Mouse (Mus musculus) testis, postnatal 14 days (tissue): Measurements from ENCODE around the gene Dnm1.

Source experiments
- DNase-seq: peaks from one replicate; pipeline ENCODE4 v3.0.0; 2021; ENCODE audit warnings: low spot score

Gene Dnm1

DNA sequence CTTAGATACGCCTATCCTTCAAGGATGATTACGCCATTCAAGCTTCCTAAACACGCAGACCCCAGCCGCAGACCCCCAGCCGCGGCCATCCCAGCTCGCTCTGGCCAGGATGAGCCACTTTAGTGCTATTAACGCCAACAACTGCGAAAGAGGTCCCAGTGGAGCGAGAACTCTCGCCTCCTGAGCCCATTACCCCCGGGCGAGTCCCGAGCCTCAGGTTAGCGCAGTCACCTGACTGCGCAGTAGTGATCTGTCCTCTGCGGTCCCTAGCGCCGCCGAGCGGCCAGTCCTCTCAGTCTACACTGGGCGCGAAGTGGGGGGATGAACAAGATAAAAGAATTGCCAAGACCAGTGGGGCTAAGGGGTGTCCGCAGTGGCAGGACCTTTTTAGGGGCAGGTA, 8.3 kb upstream of the Dnm1 start:
- DNase-seq: peak; percentile 56

DNA sequence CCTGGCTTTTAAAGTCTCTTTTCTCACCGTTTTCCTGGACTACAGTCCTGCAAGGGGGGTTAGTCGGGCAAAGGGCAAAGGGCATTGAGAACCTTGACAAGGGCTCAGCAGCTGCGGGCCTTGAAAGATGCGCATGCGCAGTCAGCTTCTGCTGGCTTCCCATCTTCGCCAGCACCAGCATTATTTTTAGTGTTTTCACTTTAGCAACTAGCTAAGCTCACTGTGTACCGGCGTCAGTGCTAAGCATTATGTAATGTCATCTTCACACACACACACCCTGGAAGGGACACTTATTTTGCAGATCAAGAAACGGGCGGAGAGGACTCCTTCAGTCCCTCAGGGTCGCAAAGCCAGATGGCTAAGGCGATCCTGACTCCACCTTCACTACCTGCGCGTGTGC, 7.6 kb upstream of the Dnm1 start:
- peak; percentile 75 for DNase-seq

DNA sequence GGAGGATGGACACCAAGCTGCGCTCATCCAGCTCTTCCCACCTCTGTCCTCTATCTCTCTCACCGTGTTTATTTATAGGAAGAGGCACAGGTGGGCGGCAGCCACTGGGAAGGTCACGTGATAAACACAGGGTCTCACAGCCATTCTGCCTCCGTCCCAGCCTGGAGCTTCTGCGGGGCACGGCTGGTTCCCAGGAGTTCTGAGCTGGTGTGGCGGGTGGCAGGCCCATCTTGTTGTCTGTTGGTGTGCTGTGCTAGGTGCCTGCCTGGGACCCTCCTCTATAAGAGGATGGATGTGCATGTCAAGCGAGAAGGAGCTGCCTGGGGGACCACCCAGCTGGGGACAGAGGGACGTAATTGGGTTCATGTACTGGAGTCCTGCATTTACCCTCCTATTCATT, 5.2 kb upstream of the Dnm1 start:
- no peak for DNase-seq

DNA sequence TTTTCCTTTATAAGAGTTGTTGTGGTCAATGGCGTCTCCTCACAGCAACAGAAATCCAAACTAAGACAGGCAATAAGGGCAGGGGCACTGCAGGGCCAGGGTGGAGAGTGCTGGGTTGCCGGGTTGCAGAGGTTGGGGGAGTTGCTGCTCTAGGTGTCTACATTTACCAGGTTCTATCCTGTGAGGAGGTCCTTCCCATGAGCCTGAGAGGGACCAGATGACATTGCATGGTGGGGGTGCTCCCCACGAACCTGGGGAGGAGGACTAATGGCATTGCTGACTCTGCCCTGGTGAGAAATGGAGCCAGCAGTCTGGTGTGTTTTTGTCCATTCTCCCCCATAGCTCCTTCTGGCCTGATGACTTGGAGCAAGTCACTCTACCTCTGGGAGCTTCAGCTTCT, 4.6 kb upstream of the Dnm1 start:
- no peak for DNase-seq

DNA sequence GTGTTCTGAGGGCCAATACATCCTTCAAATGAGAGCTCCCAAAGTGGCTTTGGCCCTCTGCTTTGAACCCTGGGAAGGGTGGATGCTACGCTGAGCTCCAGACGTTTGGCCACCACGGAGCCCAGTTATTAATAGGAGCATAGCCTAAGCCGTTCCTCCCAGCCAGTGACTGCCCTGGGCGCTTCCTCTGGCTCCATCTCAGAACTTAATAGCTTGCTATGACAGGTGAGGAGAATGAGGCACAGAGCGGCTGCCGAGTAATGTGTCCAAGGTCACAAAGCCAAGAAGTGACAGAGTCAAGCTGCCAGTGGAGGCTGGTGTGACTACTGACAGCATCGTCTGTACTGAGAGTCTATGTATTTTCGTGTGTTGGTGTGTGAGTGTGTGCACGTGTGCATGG, 3.1 kb upstream of the Dnm1 start:
- DNase-seq: no peak

DNA sequence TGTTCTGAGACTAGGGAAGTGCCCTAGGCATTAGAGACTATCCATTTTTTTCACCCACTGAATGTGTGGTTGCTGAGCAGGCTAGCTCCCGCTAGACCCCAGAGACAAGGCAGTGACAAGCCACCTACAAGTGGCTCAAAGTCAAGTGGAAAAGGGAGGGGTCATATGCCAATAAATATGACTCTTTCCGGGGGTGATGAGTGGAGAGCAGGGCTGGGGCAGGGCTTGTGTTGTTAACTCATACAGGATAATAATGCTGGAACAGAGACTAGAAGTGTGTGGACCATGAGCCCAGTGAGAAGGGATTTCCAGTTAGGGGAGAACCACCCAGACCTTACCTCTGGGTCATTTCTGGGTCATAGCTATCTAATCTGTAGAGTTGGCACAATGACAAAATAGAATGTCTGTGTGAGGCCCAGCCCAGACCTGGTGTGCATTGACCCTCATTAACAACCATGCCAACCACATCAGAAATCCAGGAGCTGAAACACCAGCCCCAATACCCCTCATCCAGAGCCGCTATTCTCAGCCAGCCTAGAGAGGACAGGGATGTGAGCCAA, 1.3 kb upstream of the Dnm1 start:
- DNase-seq: no peak

DNA sequence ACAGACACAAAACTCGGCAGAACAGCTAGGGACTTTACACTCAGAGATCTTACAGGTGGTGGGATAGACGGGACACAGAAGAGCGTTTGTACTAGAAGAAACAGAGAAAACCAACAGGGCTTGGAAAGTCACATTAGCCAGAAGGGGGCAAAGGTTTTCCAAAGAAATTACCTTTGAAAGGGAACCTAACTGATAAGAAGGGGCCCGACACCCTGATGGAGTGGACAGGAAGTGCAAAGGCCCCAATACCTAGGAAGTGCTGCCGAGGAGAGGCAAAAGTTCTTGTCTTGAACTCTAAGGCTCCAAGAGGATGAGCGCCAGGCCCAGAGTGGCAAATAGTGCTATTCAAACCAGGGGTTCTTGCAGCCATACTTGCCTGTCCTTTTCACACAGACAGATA, 698 bp upstream of the Dnm1 start:
- DNase-seq: no peak

DNA sequence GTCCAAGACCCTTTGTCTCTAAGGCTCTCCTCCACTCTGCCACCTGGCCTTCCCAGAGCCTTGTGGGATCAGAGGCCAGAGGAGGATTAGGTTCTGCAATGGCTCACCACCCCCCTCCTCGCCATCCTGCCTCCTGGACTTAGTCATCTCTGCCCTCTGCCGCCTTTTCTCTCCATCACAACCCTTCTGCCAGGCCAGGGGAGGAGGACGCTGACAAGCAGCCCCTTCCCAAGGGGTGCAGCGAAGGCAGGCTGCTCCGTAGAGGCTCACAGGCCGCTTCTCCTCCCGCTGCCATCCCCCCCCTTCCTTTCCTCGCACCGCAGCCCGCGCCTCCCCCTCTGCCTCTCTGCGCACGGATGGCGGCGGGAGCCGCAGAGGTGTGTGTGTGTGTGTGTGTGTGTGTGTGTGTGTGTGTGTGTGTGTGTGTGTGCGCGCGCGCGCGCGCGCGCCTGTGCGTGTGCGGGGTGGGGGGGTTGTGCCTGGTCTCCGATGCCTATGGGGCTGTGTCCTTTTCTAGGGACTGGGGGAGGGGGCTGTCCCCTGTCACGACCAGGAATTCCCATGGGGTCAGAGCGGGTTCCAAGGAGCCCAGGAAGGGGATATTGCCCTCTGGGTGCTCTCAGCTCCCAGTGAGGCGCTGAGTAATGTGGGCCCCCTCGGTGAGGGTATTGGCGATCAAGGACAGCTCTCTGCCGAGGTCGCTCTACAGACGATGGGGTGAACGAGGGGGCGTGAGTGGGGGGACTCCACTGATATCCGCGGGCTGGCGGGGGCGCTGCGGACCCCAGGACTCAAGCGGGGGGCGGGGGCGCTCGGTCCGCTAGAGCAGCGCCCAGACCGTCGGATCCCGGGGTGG, 759 bp downstream of the Dnm1 start, which contains the start of gene Ciz1:
Gene Ciz1, plus strand, starts transcription at position 177 of the 856 bp plus-strand sequence.
- no peak for DNase-seq

DNA sequence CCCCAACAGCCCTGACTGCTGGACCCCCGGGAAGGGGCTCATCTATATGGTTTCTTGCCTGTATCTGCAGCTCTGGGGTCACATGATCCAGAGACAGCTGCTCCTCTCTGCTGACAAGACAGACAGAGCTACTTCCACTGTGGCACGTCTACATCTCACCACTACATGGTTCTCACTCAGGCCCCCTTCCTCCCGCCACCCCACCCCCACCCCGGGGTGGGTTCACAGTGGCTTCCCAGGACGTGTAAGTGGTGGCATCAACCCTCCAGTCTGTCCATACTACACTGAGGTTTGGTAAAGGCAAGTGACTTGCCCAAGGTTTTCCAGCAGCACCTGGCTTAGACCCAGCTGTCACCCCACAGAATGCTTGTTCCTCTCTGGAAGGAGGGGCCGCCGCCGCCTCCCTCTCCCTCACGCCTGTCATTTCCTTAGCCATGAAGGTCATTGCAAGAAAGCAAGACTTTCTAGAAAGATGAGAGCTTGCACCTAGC, 1.6 kb downstream of the Dnm1 start:
- no peak for DNase-seq

DNA sequence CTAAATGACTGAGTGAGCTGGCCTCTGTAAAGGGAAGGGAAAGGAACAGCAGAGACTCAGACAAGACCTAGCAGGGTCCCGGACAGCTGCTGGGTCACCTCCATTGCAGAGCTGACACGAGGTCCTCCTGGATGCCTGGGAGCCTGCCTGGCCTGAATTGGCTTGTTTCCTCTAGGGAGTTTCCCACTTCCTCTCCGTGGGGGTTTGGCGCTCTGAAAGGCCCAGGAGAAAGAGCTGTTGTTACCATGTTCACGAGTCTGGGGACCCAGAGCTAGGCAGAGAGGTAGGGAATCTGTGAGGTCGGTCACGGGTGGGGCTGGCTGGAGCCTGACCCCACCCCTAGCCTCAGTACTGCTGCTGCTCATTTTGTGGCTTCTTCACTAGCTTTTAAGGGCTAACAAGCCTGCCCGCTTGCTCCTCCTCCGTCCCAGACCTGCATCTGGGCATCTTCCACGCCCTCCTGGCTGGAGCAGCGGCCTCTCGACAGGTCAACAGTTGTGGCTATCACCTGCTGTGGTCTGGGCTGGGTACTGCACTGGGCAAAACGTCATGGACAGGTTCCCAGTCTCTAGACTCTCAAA, 2.6 kb downstream of the Dnm1 start:
- DNase-seq: no peak

DNA sequence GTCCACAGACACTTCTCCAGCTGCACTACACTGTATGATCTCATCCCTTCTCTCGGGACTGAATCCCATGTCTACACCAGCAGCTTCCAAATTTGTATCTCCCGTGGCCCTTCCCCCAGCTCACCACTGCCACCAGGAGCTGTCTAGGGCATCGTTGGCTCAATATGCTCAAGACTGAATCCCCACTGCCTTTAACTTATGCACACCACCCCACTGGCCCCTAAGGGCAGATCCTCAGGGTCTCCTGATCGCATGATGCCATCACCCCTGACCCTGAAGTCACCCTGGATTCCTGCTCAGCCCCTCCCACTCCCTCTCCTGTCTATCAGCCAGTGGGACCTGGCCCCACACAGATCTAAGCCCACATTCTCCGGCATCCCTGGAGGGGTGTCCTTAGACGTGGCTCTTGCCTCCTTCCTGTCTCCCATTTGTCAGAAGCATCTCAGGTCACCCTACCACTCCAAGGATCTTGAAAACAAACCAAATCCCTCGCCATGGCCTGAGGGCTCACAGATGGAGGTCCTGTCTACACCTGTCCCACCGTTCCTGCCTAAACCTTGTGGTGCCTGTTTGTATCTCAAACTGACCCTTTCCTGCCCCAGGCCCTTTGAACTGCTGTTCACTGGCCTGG, 3.4 kb downstream of the Dnm1 start:
- DNase-seq: no peak

DNA sequence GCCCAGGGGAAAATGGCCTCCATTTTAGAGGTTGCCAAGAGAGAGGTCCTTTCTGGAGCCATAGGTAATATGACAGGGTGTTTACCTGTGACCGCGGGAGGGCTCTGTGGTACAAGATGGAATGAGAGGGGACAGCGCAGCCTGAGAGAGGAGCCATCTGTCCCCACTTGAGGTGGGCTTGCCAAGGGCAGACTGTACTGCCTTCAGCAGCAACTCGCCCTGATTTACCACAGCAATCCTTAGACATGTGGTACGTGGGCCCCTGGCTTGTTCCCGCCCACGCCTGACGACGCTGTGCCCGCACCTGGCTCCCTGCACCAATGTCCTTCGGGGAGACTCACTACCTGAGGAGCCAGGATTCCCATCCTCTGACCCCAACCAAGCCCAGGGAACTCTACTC, 4.8 kb downstream of the Dnm1 start:
- no peak for DNase-seq

DNA sequence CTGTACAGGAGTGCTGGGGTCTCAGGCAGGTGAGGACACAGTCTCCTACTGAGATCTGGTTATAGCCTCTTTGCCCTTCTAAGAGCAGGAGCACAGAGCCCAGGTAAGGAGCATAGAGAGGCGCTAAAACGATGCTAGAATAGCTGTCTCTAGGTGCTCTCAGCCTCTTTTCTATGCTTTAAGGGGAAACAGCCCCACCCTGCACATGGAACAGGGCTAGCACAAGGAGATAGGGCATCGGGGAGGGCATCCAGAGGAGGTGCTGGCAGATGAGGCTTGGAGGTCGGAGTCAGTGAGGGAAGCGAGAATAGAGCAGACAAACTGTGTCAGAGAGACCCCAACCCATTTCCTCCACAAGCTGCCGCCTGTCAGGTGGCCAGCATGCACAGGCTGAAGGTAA, 6.1 kb downstream of the Dnm1 start:
- DNase-seq: no peak

DNA sequence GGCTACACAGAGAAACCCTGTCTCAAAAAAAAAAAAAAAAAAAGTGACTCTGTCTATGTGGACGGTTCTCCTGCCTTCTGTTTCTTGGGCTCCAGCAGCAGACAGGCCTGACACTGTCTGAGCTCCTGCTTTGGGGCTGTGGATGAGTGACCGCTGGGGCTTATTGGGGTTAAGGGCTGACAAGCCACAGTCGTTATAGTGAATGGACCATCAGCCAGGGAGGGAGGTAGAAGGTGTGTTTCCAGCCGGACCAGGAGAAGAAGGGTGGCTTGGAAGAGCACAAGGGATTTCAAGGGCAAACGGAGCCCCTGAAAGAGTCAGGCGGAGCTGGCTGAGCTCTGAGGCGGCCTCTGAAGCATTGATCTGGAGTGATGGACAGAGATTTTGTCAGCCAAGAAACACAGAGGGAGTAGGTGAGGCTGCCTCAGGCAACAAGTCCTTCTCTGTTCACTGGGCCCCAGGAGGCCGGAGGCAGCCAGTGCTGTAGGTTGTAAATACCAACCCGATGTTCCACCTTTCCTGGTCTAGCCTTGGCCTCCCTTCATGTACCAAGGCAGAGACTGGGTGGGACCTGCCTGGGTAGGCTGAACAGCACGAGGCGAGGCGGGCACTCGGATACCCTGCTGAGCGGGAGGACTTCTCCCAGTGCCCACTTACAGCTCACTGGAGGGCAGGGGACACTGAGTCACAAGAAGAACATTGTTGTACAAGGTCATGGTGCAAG, 8.4 kb downstream of the Dnm1 start:
- no peak for DNase-seq

DNA sequence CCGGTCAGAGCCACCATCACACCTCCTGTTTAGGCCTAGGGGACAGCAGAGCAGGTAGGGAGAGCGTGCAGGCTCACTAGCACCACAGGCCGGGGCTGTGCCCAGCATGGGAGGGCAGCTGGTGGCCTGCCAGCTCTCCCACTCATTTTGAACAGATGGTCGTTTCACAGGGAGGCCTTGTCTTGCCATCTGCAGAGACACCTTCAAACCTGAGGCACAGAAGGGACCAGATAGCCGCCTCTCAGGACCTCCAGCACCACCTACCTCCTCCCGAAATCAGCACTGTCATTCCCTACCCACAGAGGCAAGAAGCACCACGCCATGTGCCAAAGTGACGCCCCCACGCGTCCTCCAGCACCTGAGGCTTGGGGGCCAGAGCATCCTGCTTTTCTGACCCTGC, 9.1 kb downstream of the Dnm1 start:
- no peak for DNase-seq

DNA sequence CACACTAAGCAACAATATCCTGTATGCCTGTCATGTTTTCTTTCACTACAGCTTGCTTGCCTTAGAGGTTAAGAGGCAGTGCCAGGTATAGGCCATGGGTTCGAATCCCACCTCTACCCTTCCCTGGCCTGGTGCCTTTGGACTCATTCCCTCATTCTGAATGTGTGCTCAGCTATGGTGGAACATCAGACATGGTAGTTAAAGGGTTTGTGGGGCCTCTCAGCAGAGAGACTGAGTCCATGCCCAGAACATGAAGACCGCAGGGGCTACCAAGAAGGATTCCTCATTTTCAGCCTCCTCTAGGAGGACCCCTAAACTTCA, 9.8 kb downstream of the Dnm1 start:
- DNase-seq: no peak

DNA sequence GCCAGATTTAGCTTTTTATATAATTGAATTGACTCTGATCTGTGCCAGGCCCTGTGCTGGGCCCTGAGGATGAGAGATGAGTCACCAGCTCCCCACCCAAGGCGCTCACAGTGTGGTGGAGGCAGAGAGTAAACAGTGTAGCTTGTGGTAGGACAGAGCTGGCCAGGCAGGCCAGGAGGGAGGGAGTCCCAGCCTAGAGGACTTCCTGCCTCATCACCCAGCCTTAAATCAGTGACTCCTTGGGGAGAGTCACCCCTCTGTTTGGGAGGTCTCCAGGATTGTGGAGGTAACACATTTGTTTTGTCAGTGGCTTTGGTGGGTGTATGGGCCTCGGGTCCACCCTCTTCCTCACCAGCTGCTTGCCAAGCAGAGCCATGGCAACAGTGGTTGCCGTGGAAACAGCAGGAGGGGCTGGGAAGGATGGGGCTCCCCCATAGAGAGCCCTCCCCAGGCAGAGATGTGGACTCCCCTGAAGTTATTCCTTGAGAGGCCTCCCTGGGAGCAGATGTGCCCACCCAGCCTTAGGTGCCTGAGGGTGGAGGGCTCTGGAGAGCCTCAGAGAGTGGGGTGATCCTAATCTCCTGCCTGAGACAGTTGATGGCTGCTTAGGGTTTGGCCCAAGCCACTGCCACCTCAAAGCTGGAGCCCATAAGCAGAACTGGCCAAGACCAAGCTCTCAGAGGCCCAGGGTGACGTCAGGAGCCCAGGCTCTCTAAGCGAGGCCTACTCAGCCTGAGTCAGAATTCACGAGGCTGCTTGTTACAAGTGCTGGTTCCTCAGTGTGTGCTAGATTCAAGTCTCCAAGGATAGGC, 10.4 kb downstream of the Dnm1 start:
- DNase-seq: no peak

DNA sequence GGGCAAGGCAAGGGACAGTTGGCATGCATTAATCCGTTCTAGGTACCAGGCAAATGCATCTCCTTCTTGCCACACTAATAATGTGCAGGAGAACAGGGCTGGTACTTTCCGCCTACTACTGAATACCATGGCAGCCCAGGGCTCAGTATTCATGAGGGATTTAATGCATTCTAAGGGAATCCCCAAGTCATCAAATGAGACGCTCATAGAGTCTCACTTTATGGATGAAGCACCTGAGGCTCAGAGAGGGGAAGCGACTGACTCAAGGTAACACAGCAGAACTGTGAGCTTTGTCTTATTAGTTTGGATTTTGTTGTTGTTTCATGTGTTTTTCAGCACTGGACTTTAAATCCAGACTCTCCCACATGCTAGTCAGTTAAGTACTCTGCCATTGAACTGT, 11.1 kb downstream of the Dnm1 start:
- no peak for DNase-seq

DNA sequence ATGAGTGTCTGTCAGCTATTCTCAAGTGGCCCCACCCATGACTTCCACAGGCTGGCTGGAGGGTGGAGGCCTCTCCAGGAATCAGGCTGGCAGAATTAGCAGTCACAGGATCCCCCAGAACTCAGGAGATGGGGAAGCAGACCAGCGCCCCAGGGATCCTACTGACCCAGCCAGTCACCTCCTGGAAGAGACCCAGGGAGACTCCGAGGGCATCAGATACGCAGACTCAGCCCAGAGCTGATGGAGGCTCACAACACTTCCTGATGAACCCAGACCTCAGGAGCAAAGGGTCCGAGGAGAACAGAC, 11.6 kb downstream of the Dnm1 start:
- DNase-seq: no peak

DNA sequence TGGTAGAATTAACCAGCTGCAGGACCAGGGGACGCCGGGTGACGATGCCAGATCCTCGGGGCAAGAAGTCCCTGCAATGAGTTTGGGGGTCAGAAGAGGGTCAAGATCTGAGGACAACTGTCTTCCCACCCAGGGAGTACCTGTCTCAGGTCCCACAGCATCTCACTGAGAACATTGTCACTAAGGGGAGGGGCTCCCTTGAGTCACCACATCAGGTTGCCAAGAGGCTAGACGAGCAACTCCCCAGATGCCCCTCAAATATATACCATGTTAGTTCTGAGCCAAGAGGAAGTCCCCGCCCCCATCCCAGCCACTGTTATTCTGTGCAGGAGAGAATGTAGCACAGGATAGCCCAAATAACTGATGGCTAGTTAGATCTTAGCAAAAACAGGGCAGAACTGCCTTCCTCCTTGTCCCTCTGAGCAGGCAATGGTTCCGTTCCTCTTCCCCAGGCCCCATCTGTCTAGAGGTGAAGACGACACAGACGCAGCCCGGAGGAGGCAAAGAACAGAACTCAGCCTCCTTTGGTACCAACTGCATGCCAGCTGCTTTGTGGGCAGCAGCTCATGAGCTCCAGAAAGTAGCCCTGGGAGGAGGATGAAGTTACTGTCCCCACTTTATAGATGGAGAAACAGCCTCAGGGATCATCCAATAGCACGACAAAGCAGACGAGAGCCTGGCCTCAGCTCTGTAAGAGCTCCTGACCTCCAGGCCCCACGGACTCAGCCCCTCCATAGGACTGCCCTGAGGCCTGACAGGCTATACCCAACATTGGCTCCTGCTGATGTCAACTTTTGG, 12.1 kb downstream of the Dnm1 start:
- DNase-seq: no peak
